Mouse (Mus musculus): ENCODE data around the gene Dgka.

GRCm38 (mm10) chr10:128772895-128773294 lies 28.2 kb upstream of the Dgka start:
- TF ChIP-seq CTCF (conservative IDR thresholded peaks at IDR 0.05; ENCODE audit: insufficient read depth, insufficient read length, low read depth, low read length): peak; percentile 7; the same call in 1 of the 2 replicates
- TF ChIP-seq POLR2A (IDR thresholded peaks at IDR 0.05; ENCODE audit: low read depth, low read length): no peak
